10 mouse cellular contexts compared by ENCODE assay signal in the genomic region with DNA sequence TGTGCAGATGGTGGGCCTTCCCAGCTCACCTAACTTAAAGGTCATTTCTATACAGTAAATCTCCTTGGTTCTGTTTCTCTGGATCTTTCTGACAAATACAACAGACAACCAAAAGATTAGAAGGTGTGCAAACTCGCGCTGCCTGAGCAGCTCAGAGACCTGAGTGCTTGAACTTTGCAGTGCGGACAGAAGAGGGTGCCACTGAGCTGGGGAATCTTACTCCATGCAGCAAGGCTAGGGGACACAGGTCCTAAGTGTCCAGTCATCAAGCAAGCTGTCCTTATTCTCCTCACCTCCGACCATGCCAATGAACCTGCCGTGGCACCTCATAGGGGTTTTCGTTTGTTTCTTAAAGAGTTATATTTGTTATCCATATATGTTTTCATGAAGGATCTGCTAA. TPM values are rescaled to one million over a fixed set of nuclear protein-coding genes. Genes with fewer than 3 reads are reported as not detected.
DNase-seq lines count a peak whose midpoint lies in the region; ATAC-seq and TF ChIP-seq lines count a peak whose summit lies in the region.
"Had no signal": no experiment of that assay in that cellular context is flagged by ENCODE, and none has a peak within 500 bp of the region (broad histone marks: within the 10 kb centered on the region; RNA-seq: fewer than 3 reads in every experiment).

No protein-coding gene starts in this region.

- 0 out of 2 replicates have a peak, but pooled peaks have one; percentile 30 for ATAC-seq in hindbrain, embryonic 11.5 days (ENCODE audit: low FRiP score)
- no peak for ATAC-seq in hindbrain, embryonic 14.5 days (ENCODE audit: low FRiP score)

- H3K27ac ChIP-seq in hindbrain, embryonic 11.5 days (ENCODE audit: low read depth, low read length): no peak overlapping the region
- no peak overlapping the region for H3K27ac ChIP-seq in hindbrain, embryonic 14.5 days
- no peak overlapping the region for H3K27ac ChIP-seq in cortical plate, adult 2 months (ENCODE audit: insufficient read depth, low read length)
- H3K27ac ChIP-seq: liver, embryonic 15.5 days had no signal

- no peaks in the 10 kb centered on the region for H3K36me3 ChIP-seq in hindbrain, embryonic 11.5 days (ENCODE audit: control insufficient read depth, insufficient read depth, low read length)
- no peaks in the 10 kb centered on the region for H3K36me3 ChIP-seq in hindbrain, embryonic 14.5 days (replicated peaks; ENCODE audit: control insufficient read depth, insufficient read depth)
- H3K36me3 ChIP-seq: heart, embryonic 12.5 days; liver, embryonic 15.5 days had no signal

- no peaks in the 10 kb centered on the region for H3K9me3 ChIP-seq in hindbrain, embryonic 11.5 days (ENCODE audit: control insufficient read depth, low read length)
- no peaks in the 10 kb centered on the region for H3K9me3 ChIP-seq in hindbrain, embryonic 14.5 days (ENCODE audit: control insufficient read depth, low read length)
- H3K9me3 ChIP-seq: heart, embryonic 12.5 days; liver, embryonic 15.5 days had no signal

- TF ChIP-seq CTCF in cortical plate, adult 2 months (IDR thresholded peaks at IDR 0.05; ENCODE audit: extremely low read depth, insufficient read depth, low read length): peak; percentile 23; the same call in 1 of the 2 replicates

- H3K9ac ChIP-seq in hindbrain, embryonic 11.5 days (ENCODE audit: low read depth, low read length): no peak overlapping the region
- H3K9ac ChIP-seq in hindbrain, embryonic 14.5 days: no peak overlapping the region
- H3K9ac ChIP-seq: heart, embryonic 12.5 days; liver, embryonic 15.5 days had no signal

- no peaks in the 10 kb centered on the region for H3K4me1 ChIP-seq in hindbrain, embryonic 11.5 days (replicated peaks; ENCODE audit: control insufficient read depth, insufficient read depth, low read length)
- H3K4me1 ChIP-seq in hindbrain, embryonic 14.5 days (replicated peaks; ENCODE audit: control insufficient read depth, insufficient read depth, low read length): no peaks in the 10 kb centered on the region
- no peaks in the 10 kb centered on the region for H3K4me1 ChIP-seq in cortical plate, adult 2 months (ENCODE audit: control insufficient read depth, insufficient read depth, low read length)
- H3K4me1 ChIP-seq: heart, embryonic 12.5 days; liver, embryonic 15.5 days had no signal

- WGBS in hindbrain, embryonic 11.5 days: 48% methylated on average over 6 of the region's 6 CpGs
- 60% methylated on average over 6 of the region's 6 CpGs for WGBS in hindbrain, embryonic 14.5 days

- TF ChIP-seq POLR2A in cortical plate, adult 2 months (IDR thresholded peaks at IDR 0.05; ENCODE audit: extremely low read depth, insufficient read depth, low read length): no peak

- no peak overlapping the region for H3K4me3 ChIP-seq in hindbrain, embryonic 11.5 days (ENCODE audit: low read depth, low read length)
- H3K4me3 ChIP-seq in hindbrain, embryonic 14.5 days (replicated peaks; ENCODE audit: low read length): no peak overlapping the region
- H3K4me3 ChIP-seq in cortical plate, adult 2 months (ENCODE audit: insufficient read depth, low read length): no peak overlapping the region
- H3K4me3 ChIP-seq: heart, embryonic 12.5 days; liver, embryonic 15.5 days had no signal

- no peaks in the 10 kb centered on the region for H3K27me3 ChIP-seq in hindbrain, embryonic 11.5 days (ENCODE audit: control insufficient read depth, insufficient read depth, low read length)
- no peaks in the 10 kb centered on the region for H3K27me3 ChIP-seq in hindbrain, embryonic 14.5 days (ENCODE audit: control insufficient read depth, insufficient read depth, low read length)
- H3K27me3 ChIP-seq: heart, embryonic 12.5 days; liver, embryonic 15.5 days had no signal

- peak; percentile 19 for DNase-seq in hindbrain, embryonic 11.5 days (ENCODE audit: low spot score)
- DNase-seq in hindbrain, embryonic 14.5 days (ENCODE audit: low spot score): no peak
- peak; percentile 5 for DNase-seq in right cerebral cortex, postnatal 4 days
- DNase-seq in right cerebral cortex, postnatal 36 days (ENCODE audit: low spot score in 2 of 2): no peak
- DNase-seq in testis, postnatal 10 days (ENCODE audit: low spot score): peak; percentile 42
- no peak for DNase-seq in frontal cortex, postnatal 25 days (ENCODE audit: low spot score in 2 of 2)
- DNase-seq in spleen, postnatal 4 days (ENCODE audit: low spot score in 2 of 2): no peak

- no peak overlapping the region for H3K4me2 ChIP-seq in hindbrain, embryonic 11.5 days (replicated peaks; ENCODE audit: low read depth, low read length)
- H3K4me2 ChIP-seq in hindbrain, embryonic 14.5 days (replicated peaks): no peak overlapping the region
- H3K4me2 ChIP-seq: heart, embryonic 12.5 days; liver, embryonic 15.5 days had no signal

RNA-seq across cellular contexts. Expression of a gene that starts 48.7 kb away (rescaled TPM):
- 1.5 and 1.7 TPM in 2 replicates for polyA plus RNA-seq in hindbrain, embryonic 11.5 days (2014; fragmentation: Nextera tagmentation; extraction: Ambion mirVana)
- 0.60 and 0.67 TPM in 2 replicates for polyA plus RNA-seq in hindbrain, embryonic 14.5 days (2014; fragmentation: Nextera tagmentation; extraction: Ambion mirVana)
- polyA plus RNA-seq in cortical plate, adult 2 months (2012; rRNA removed): 6.0 and 7.1 TPM in 2 replicates

Comparison
In these comparisons a context has a peak if more than half of its experiments do, and no peak if none do; other contexts are left out.
1. DNase-seq: peak in hindbrain, embryonic 11.5 days (single experiment), right cerebral cortex, postnatal 4 days (single experiment) and testis, postnatal 10 days (single experiment); none in hindbrain, embryonic 14.5 days (single experiment), right cerebral cortex, postnatal 36 days (0 of 2), frontal cortex, postnatal 25 days (0 of 2) and spleen, postnatal 4 days (0 of 2).